Mouse (Mus musculus) testis, adult 2 months (tissue): Measurements from ENCODE around the gene Ube2q1.

Source experiments
- CTCF ChIP-seq: fragments of 200-500 bp; IDR thresholded peaks from 2 replicates; pipeline ENCODE4 v1.5.1; 2012; ENCODE audit warnings: low read depth, mild to moderate bottlenecking, inconsistent platforms, low read length, moderate library complexity; ENCODE audit not compliant: control insufficient read depth, insufficient read depth, insufficient replicate concordance
- POLR2A ChIP-seq: fragments of 200-500 bp; IDR thresholded peaks from 2 replicates; pipeline ENCODE4 v1.6.1; 2012; ENCODE audit warnings: low read depth, mild to moderate bottlenecking, inconsistent platforms, low read length, moderate library complexity; ENCODE audit not compliant: control insufficient read depth

GRCm38 (mm10) chr3:89807171-89807570, 33.8 kb downstream of the Ube2q1 start:
- TF ChIP-seq CTCF (no peak), POLR2A (no peak)
